Mouse (Mus musculus): ENCODE results near the gene Ccdc116. TPM values are rescaled to one million over a fixed set of nuclear protein-coding genes. Genes with fewer than 3 reads are reported as not detected.
A peak's percentile ranks its signal among the peaks of the same experiment; 100 is the strongest.

Ccdc116 gene
- polyA plus RNA-seq, 1 experiment from 2014 or later = 3.7 TPM

DNA sequence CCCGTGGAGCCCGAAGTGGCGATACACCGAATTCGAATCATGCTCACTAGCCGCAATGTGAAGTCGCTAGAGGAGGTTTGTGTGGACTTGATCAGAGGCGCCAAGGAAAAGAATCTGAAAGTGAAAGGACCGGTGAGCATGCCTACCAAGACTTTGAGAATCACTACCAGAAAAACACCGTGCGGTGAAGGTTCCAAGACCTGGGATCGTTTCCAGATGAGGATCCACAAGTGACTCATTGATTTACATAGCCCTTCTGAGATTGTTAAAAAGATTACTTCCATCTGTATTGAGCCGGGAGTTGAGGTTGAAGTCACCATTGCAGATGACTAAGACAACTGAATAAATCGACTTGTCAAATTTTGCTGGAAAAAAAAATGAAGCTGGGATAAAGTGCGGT, 9.7 kb downstream of the Ccdc116 start:
- no peak for ATAC-seq
- Histone ChIP-seq H3K4me2 (ENCODE audit: low read length) (no peak overlapping the region), H3K9me3 (ENCODE audit: control insufficient read depth, low read length) (no peaks in the 10 kb centered on the region), H3K4me1 (ENCODE audit: control insufficient read depth, insufficient read depth, low read depth, low read length) (peaks cover 4% of the 10 kb centered on the region), H3K27ac (ENCODE audit: low read depth, low read length) (no peak overlapping the region), H3K27me3 (replicated peaks; ENCODE audit: control insufficient read depth, insufficient read depth, low read length) (no peaks in the 10 kb centered on the region), H3K36me3 (ENCODE audit: control insufficient read depth, insufficient read depth, low read length) (no peaks in the 10 kb centered on the region), H3K9ac (ENCODE audit: low read depth, low read length) (no peak overlapping the region), H3K4me3 (ENCODE audit: low read length) (no peak overlapping the region)
- WGBS = 89% methylated on average over 15 of the region's 15 CpGs

- Histone ChIP-seq H3K4me3 (ENCODE audit: low read length) (peak overlapping the region; percentile 93), H3K9ac (ENCODE audit: low read depth, low read length) (peak overlapping the region; percentile 41), H3K27me3 (replicated peaks; ENCODE audit: control insufficient read depth, insufficient read depth, low read length) (no peaks in the 10 kb centered on the region), H3K27ac (ENCODE audit: low read depth, low read length) (no peak overlapping the region), H3K9me3 (ENCODE audit: control insufficient read depth, low read length) (no peaks in the 10 kb centered on the region), H3K36me3 (ENCODE audit: control insufficient read depth, insufficient read depth, low read length) (no peaks in the 10 kb centered on the region), H3K4me2 (ENCODE audit: low read length) (peak overlapping the region; percentile 99), H3K4me1 (ENCODE audit: control insufficient read depth, insufficient read depth, low read depth, low read length) (peaks cover 12% of the 10 kb centered on the region)
- 24% methylated on average over 7 of the region's 7 CpGs for WGBS
- ATAC-seq = no peak
Observed at GRCm38 (mm10) chr16:17132906-17133200, 14.2 kb downstream of the Ccdc116 start.

DNA sequence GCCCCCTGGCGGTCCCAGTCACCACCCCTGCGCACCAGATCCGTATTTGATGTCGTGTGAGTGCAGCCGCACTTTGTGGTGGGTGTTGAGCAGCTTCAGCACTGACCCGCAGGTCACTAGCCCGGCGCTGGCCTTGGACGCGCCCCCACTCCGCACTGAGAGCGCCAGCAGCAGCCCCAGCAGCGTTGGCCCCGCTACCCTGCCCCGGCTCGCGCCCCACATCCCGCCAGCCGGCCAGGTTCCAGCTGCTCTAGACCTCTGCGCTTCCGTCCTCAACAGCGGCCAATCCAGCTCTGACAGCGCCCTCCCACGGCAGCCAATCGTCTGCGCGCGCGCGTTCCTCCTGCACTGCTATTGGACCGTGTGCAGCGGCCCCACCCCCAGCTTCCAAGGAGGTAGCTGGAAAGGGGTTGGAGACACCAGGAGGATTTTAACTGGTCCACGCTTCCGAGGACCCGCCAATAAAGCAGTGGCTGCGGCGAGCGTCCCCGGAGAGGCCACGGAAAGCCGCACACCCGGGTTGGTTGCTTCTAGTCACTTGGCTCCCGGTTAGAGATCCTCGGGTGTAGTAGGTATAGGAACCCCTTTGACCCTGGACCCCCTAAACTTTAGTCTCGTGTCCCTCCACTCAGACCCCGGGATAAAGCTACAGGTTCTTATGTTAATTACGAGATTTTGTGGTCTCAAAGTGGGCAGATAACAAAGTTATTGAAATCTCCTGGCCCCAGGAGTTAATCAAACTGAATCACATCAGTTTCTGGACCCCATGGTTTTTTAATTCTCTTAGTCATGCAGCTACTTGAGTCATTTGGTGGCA, 14.7 kb downstream of the Ccdc116 start, which contains the start of gene Sdf2l1:
Sdf2l1 (minus strand) TSS at position 295 of the 817 bp plus-strand sequence.
- H3K4me1 ChIP-seq (ENCODE audit: control insufficient read depth, insufficient read depth, low read depth, low read length) = peaks cover 12% of the 10 kb centered on the region
- peak within 1 kb of the TSS; percentile 77 for H3K27ac ChIP-seq (ENCODE audit: low read depth, low read length)
- no peaks in the 10 kb centered on the region for H3K27me3 ChIP-seq (replicated peaks; ENCODE audit: control insufficient read depth, insufficient read depth, low read length)
- H3K4me3 ChIP-seq (ENCODE audit: low read length) = peak within 1 kb of the TSS; percentile 93
- WGBS = under 1% methylated on average over 45 of the region's 47 CpGs
- no peaks in the 10 kb centered on the region for H3K9me3 ChIP-seq (ENCODE audit: control insufficient read depth, low read length)
- H3K9ac ChIP-seq (ENCODE audit: low read depth, low read length) = peak within 1 kb of the TSS; percentile 82
- no peaks in the 10 kb centered on the region for H3K36me3 ChIP-seq (ENCODE audit: control insufficient read depth, insufficient read depth, low read length)
- peak; percentile 99 for ATAC-seq
- peak within 1 kb of the TSS; percentile 99 for H3K4me2 ChIP-seq (ENCODE audit: low read length)

DNA sequence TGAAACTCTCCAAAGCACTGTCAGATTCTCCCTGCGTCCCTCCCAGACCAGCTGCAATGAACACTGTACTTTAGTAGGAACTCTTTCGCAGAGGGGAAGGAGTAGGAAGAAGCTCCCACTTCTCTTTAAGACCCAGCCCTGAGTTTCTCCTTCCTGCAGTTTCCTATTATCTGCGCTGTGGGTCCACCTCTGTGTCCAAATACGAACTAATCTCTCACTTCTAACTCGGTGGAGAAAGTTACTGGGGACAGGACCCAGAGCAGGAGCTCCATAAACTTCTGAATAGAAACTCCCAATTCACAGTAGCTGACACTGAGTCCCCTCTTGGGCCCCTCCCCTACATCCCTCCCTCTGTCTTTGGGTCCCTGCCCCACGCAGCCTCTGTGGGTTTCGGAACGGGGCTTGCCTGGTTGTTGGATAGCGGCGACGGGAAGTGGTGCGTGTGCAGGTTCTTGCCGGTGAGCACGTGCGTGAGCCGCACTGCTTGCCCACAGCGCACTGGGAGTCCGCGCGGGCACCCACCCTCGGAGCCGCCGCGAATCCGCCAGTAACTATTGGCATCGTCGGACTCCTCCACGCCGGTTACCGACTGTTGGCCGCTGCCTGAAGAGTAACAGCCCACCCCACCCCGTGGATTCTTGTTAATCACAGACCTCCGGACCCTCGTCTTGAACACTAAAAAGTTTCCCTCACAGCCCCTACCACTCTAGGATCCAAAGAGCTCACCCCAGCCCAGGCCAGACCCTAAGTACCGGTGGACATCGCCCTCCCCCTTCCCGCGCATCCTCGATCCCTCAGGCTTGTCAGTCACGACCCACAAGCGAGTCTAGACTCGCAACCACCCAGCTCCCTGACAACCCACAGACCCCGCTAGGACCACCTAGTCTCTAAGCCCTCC, 15.6 kb downstream of the Ccdc116 start:
- peak overlapping the region; percentile 93 for H3K4me3 ChIP-seq (ENCODE audit: low read length)
- no peaks in the 10 kb centered on the region for H3K9me3 ChIP-seq (ENCODE audit: control insufficient read depth, low read length)
- ATAC-seq = peak; percentile 11
- peaks cover 12% of the 10 kb centered on the region for H3K4me1 ChIP-seq (ENCODE audit: control insufficient read depth, insufficient read depth, low read depth, low read length)
- peak overlapping the region; percentile 82 for H3K9ac ChIP-seq (ENCODE audit: low read depth, low read length)
- H3K27me3 ChIP-seq (replicated peaks; ENCODE audit: control insufficient read depth, insufficient read depth, low read length) = no peaks in the 10 kb centered on the region
- H3K36me3 ChIP-seq (ENCODE audit: control insufficient read depth, insufficient read depth, low read length) = no peaks in the 10 kb centered on the region
- WGBS = 4% methylated on average over 43 of the region's 43 CpGs
- peak overlapping the region; percentile 99 for H3K4me2 ChIP-seq (ENCODE audit: low read length)
- peak overlapping the region; percentile 77; the same call in 1 of the 2 replicates for H3K27ac ChIP-seq (ENCODE audit: low read depth, low read length)

- Histone ChIP-seq H3K36me3 (ENCODE audit: control insufficient read depth, insufficient read depth, low read length) (no peaks in the 10 kb centered on the region), H3K9me3 (ENCODE audit: control insufficient read depth, low read length) (no peaks in the 10 kb centered on the region), H3K4me1 (ENCODE audit: control insufficient read depth, insufficient read depth, low read depth, low read length) (peaks cover 24% of the 10 kb centered on the region), H3K27me3 (replicated peaks; ENCODE audit: control insufficient read depth, insufficient read depth, low read length) (no peaks in the 10 kb centered on the region), H3K4me2 (ENCODE audit: low read length) (no peak overlapping the region), H3K27ac (ENCODE audit: low read depth, low read length) (no peak overlapping the region), H3K9ac (ENCODE audit: low read depth, low read length) (no peak overlapping the region), H3K4me3 (ENCODE audit: low read length) (no peak overlapping the region)
- ATAC-seq = no peak
- 100% methylated on average over 1 of the region's 1 CpGs for WGBS
Observed at GRCm38 (mm10) chr16:17127292-17127691, 19.7 kb downstream of the Ccdc116 start.

DNA sequence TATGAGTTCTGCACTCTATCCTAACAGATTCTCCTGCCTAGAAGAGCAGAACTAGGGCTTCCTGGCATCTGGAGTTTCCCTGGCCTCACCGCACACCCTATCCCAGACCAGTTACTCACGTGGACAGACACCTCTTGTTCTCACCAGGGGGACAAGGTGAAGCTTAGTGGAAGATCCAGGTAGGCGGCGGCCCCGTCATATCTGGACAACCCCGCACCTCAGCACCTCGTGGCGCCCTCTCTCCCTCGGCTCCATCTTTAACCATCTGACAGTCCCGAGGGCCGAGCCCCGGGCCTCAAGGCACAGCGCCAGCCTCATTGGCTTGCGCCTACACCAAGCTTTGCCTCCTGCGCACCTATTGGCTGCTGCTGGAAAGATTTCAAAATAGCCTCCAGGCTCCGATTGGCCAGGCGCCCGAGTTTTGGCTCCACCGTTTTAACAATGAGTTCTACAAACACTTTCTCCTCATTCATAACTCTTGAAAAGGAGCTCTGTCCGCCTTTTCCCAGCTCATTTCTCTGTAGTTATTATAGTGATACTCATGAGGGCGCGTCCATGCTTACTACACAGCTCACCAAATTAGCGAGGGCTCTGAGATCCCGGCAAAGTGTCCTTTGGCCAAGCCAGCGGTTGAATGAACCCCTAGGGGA, 22.0 kb downstream of the Ccdc116 start, which contains the start of gene 2610318N02Rik:
2610318N02Rik (minus strand) TSS at position 297 of the 650 bp plus-strand sequence.
- Histone ChIP-seq H3K4me3 (ENCODE audit: low read length) (peak within 1 kb of the TSS; percentile 46), H3K9me3 (ENCODE audit: control insufficient read depth, low read length) (no peaks in the 10 kb centered on the region), H3K4me1 (ENCODE audit: control insufficient read depth, insufficient read depth, low read depth, low read length) (peaks cover 17% of the 10 kb centered on the region), H3K36me3 (ENCODE audit: control insufficient read depth, insufficient read depth, low read length) (no peaks in the 10 kb centered on the region), H3K9ac (ENCODE audit: low read depth, low read length) (peak within 1 kb of the TSS; percentile 52), H3K27me3 (replicated peaks; ENCODE audit: control insufficient read depth, insufficient read depth, low read length) (no peaks in the 10 kb centered on the region), H3K4me2 (ENCODE audit: low read length) (peak within 1 kb of the TSS; percentile 76), H3K27ac (ENCODE audit: low read depth, low read length) (no peak within 1 kb of the TSS)
- peak; percentile 91 for ATAC-seq
- 0% methylated on average over 25 of the region's 25 CpGs for WGBS

DNA sequence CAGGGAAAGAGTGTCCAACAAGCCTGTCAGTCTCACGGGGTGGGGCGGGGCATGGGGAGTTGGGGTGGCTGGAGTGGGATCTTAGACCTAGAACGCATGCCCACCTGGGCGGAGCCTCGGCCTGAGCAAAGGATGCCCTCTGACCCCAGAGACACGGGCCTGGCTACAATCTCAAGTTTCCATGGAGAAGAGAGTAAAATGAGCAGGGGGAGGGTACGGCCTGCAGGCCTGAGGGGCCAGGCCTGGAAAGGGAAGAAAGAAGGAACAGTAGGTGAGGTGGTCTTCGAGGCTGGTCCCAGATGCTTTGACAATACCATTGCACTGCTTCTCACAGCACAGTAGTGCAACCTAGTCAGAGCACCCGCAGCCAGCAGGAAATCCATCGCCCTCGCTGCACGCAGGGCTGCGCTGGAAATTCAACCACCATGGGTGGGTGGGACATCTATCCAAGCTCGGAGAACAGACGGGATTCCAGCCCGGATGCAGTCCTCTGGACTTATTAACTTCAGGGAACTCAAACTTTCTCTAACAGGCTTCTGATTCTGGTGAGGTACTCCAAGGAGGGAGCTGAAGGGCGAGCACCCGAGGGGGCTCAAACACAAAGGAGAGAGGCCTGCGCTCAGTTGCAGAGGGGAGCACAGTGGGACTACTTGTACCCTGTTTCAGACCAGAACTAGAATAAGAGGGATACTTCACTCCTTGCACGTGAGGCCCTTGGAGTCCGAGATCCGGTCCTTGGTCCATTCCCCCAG, 22.7 kb downstream of the Ccdc116 start:
- Histone ChIP-seq H3K4me3 (ENCODE audit: low read length) (peak overlapping the region; percentile 46), H3K9me3 (ENCODE audit: control insufficient read depth, low read length) (no peaks in the 10 kb centered on the region), H3K36me3 (ENCODE audit: control insufficient read depth, insufficient read depth, low read length) (no peaks in the 10 kb centered on the region), H3K27ac (ENCODE audit: low read depth, low read length) (no peak overlapping the region), H3K4me1 (ENCODE audit: control insufficient read depth, insufficient read depth, low read depth, low read length) (peaks cover 17% of the 10 kb centered on the region), H3K4me2 (ENCODE audit: low read length) (peak overlapping the region; percentile 76), H3K27me3 (replicated peaks; ENCODE audit: control insufficient read depth, insufficient read depth, low read length) (no peaks in the 10 kb centered on the region), H3K9ac (ENCODE audit: low read depth, low read length) (peak overlapping the region; percentile 52)
- WGBS = 2% methylated on average over 22 of the region's 22 CpGs
- ATAC-seq = peak; percentile 25; the same call in 1 of the 2 replicates

DNA sequence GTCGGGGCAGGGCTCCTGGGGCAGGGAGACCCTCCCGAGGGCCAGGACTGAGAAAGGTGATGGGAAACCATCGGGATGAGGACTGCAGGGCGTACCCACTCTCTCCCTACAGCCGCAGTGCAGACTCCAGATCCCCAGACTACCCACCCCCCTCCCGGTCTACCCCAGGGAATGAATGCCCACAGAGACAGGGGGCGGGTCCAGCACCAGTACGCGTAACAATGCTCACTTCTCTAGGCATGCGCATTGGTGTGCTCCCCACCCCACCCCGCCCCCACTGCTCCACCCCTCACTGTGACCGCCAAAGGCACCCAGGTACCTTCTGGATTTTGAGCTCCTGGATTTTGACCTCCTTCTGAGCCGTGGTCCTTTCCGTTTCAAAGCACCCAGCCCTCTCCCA, 25.5 kb downstream of the Ccdc116 start:
- H3K36me3 ChIP-seq (ENCODE audit: control insufficient read depth, insufficient read depth, low read length) = no peaks in the 10 kb centered on the region
- ATAC-seq = peak; percentile 26; the same call in 1 of the 2 replicates
- H3K9me3 ChIP-seq (ENCODE audit: control insufficient read depth, low read length) = no peaks in the 10 kb centered on the region
- H3K27me3 ChIP-seq (replicated peaks; ENCODE audit: control insufficient read depth, insufficient read depth, low read length) = no peaks in the 10 kb centered on the region
- H3K27ac ChIP-seq (ENCODE audit: low read depth, low read length) = no peak overlapping the region
- 45% methylated on average over 14 of the region's 14 CpGs for WGBS
- peak overlapping the region; percentile 38 for H3K4me2 ChIP-seq (ENCODE audit: low read length)
- H3K9ac ChIP-seq (ENCODE audit: low read depth, low read length) = peak overlapping the region; percentile 39; the same call in 1 of the 2 replicates
- H3K4me1 ChIP-seq (ENCODE audit: control insufficient read depth, insufficient read depth, low read depth, low read length) = peaks cover 17% of the 10 kb centered on the region
- no peak overlapping the region for H3K4me3 ChIP-seq (ENCODE audit: low read length)

Data from hindbrain, embryonic 16.5 days (tissue).